Mouse (Mus musculus): ENCODE data around the gene Glg1. TPM values are rescaled to one million over a fixed set of nuclear protein-coding genes. Genes with fewer than 3 reads are reported as not detected.

Gene Glg1
- total and polyA plus RNA-seq, 3 experiments = 15.9 to 37.2 (median 34.3) TPM

DNA sequence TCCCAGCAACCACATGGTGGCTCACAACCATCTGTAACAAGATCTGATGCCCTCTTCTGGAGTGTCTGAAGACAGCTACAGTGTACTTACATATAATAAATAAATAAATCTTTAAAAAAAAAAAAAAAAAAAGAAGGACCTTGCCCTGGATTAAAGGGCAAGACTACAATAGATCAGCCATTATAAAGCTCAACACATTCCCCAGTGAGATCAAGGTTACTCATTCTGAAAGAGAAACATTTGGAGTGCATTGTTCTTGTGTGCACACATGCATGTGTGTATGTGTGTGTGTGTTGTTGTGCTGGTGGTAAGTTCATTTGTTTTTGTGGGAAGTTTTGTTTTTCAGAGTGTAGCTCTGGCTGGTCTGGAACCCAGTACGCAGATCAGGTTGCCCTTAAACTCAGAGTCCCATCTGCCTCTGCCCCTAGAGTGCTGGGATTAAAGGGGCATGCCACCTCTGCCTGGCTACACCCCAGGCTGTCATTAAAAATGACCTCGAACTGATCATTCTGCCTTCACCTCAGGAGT, 5.7 kb upstream of the Glg1 start (continued):
- TF ChIP-seq HCFC1 (IDR thresholded peaks at IDR 0.05; ENCODE audit: low read depth, low read length) (no peak), NELFE (IDR thresholded peaks at IDR 0.05; ENCODE audit: low read depth, low read length) (no peak)

DNA sequence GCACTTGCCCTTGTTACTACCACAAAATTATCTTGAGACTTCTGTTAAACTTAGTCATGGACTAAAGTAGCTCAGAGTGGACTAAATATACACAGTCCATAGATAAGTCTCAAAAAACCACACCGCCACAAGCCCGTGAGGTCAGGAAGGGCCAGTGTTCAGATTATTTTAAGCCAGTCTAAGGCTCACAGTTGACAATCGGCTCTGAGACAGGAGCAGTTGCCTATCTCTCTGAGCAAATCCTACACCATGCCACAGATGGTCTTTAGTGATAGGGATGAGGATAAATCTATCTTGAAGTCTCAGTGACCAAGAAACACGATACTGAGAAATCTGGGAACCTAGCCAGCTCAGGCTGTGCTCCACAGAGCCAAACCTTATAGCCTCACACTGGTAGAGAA, 3.0 kb upstream of the Glg1 start:
- Histone ChIP-seq H3K9me3 (replicated peaks; ENCODE audit: insufficient read depth, low read length) (no peaks in the 10 kb centered on the region), H3K79me2 (ENCODE audit: control insufficient read depth, insufficient read depth, low read length, poor library complexity) (peaks cover 16% of the 10 kb centered on the region), H3K27me3 (ENCODE audit: control insufficient read depth in 1 of 2, insufficient read depth in 2 of 2, low read length in 2 of 2) (no peaks in the 10 kb centered on the region), H3K4me3 (ENCODE audit: control insufficient read depth in 1 of 2, insufficient read depth in 1 of 2, low read depth in 2 of 2, low read length in 2 of 2) (no peak overlapping the region), H3K36me3 (ENCODE audit: control insufficient read depth in 1 of 2, insufficient read depth in 2 of 2, low read length in 2 of 2) (peaks cover 0 to 13% of the 10 kb centered on the region in 2 experiments; a peak in 2 of 4 replicates), H3K9ac (ENCODE audit: control insufficient read depth, low read depth, low read length, poor library complexity, severe bottlenecking) (no peak overlapping the region), H3K4me1 (ENCODE audit: control insufficient read depth in 1 of 2, insufficient read depth in 2 of 2, low read length in 2 of 2) (peaks cover 6 to 13% of the 10 kb centered on the region in 2 experiments), H3K27ac (ENCODE audit: control insufficient read depth, low read depth, low read length) (no peak overlapping the region)
- peak; percentile 81 for DNase-seq (ENCODE audit: low read depth, low spot score)
- TF ChIP-seq GATA1 (IDR thresholded peaks at IDR 0.05; ENCODE audit: low read depth, low read length) (peak; percentile 96), RCOR1 (IDR thresholded peaks at IDR 0.05; ENCODE audit: low read depth, low read length) (peak; percentile 100), ETS1 (IDR thresholded peaks at IDR 0.05; ENCODE audit: low read depth, low read length) (peak; percentile 70), MEF2A (IDR thresholded peaks at IDR 0.05; ENCODE audit: extremely low read depth, insufficient replicate concordance, low read depth, low read length, poor library complexity, severe bottlenecking) (peak; percentile 59; the same call in 1 of the 2 replicates), JUND (IDR thresholded peaks at IDR 0.05; ENCODE audit: low read depth, low read length) (no peak), UBTF (IDR thresholded peaks at IDR 0.05; ENCODE audit: borderline replicate concordance, insufficient read depth, low read depth, low read length) (no peak), TAL1 (IDR thresholded peaks at IDR 0.05; ENCODE audit: low read length) (peak; percentile 92), NELFE (IDR thresholded peaks at IDR 0.05; ENCODE audit: low read depth, low read length) (no peak), MYC (IDR thresholded peaks at IDR 0.05; ENCODE audit: low read depth, low read length) (0 out of 2 replicates have a peak, but pooled peaks have one; percentile 30), BHLHE40 (IDR thresholded peaks at IDR 0.05; ENCODE audit: borderline replicate concordance, low read depth, low read length) (peak; percentile 83), MYB (IDR thresholded peaks at IDR 0.05; ENCODE audit: low read depth, low read length) (peak; percentile 37; the same call in 1 of the 2 replicates), MAFK (IDR thresholded peaks at IDR 0.05; ENCODE audit: borderline replicate concordance, low read depth, low read length) (peak; percentile 80), HCFC1 (IDR thresholded peaks at IDR 0.05; ENCODE audit: low read depth, low read length) (no peak), TCF12 (IDR thresholded peaks at IDR 0.05; ENCODE audit: low read depth, low read length) (peak; percentile 95), EP300 (IDR thresholded peaks at IDR 0.05; ENCODE audit: low read depth in 1 of 2, low read length in 2 of 2) (peak; percentile 86 to 92), GABPA (IDR thresholded peaks at IDR 0.05; ENCODE audit: low read depth, low read length) (no peak)

GRCm38 (mm10) chr8:111260251-111260650, 1.2 kb upstream of the Glg1 start:
- peaks cover 20% of the 10 kb centered on the region for H3K79me2 ChIP-seq (ENCODE audit: control insufficient read depth, insufficient read depth, low read length, poor library complexity)
- peaks cover 2 to 13% of the 10 kb centered on the region in 2 experiments; a peak in 2 of 4 replicates for H3K36me3 ChIP-seq (ENCODE audit: control insufficient read depth in 1 of 2, insufficient read depth in 2 of 2, low read length in 2 of 2)
- DNase-seq (ENCODE audit: low read depth, low spot score) = no peak
- H3K9ac ChIP-seq (ENCODE audit: control insufficient read depth, low read depth, low read length, poor library complexity, severe bottlenecking) = no peak overlapping the region
- no peak overlapping the region for H3K4me3 ChIP-seq (ENCODE audit: control insufficient read depth in 1 of 2, insufficient read depth in 1 of 2, low read depth in 2 of 2, low read length in 2 of 2)
- H3K4me1 ChIP-seq (ENCODE audit: control insufficient read depth in 1 of 2, insufficient read depth in 2 of 2, low read length in 2 of 2) = peaks cover 6 to 13% of the 10 kb centered on the region in 2 experiments
- H3K27me3 ChIP-seq (ENCODE audit: control insufficient read depth in 1 of 2, insufficient read depth in 2 of 2, low read length in 2 of 2) = no peaks in the 10 kb centered on the region
- H3K9me3 ChIP-seq (replicated peaks; ENCODE audit: insufficient read depth, low read length) = no peaks in the 10 kb centered on the region
- no peak overlapping the region for H3K27ac ChIP-seq (ENCODE audit: control insufficient read depth, low read depth, low read length)
- TF ChIP-seq TAL1 (IDR thresholded peaks at IDR 0.05; ENCODE audit: low read length) = no peak
- TF ChIP-seq ZC3H11A (IDR thresholded peaks at IDR 0.05; ENCODE audit: low read depth, low read length) = no peak
- TF ChIP-seq HCFC1 (IDR thresholded peaks at IDR 0.05; ENCODE audit: low read depth, low read length) = no peak
- TF ChIP-seq GABPA (IDR thresholded peaks at IDR 0.05; ENCODE audit: low read depth, low read length) = no peak
- TF ChIP-seq ZMIZ1 (IDR thresholded peaks at IDR 0.05; ENCODE audit: low read depth, low read length) = no peak
- TF ChIP-seq NELFE (IDR thresholded peaks at IDR 0.05; ENCODE audit: low read depth, low read length) = no peak
